Mouse (Mus musculus) ovary, postnatal 14 days (tissue): Measurements from ENCODE around the gene Olfr1234.

Experiments
- DNase-seq: peaks from one replicate; pipeline ENCODE4 v3.0.0; 2022; ENCODE audit warnings: low spot score

Olfr1234 gene

GRCm38 (mm10) chr2:89364765-89365164 lies at the start of gene Olfr1234:
Gene Olfr1234 (minus strand): TSS chr2:89364865.
- DNase-seq, result no peak

GRCm38 (mm10) chr2:89409576-89409975 lies 44.9 kb upstream of the Olfr1234 start, which contains the start of gene Olfr1238:
Gene Olfr1238 (minus strand): TSS chr2:89409676.
- no peak for DNase-seq

- no peak for DNase-seq
These were observed 36.2 kb upstream of the Olfr1234 start for GRCm38 (mm10) chr2:89400882-89401281.

GRCm38 (mm10) chr2:89342298-89342697 lies 22.4 kb downstream of the Olfr1234 start, which contains the start of gene Olfr1233:
Gene Olfr1233 (minus strand): TSS chr2:89342398.
- DNase-seq, result no peak

- DNase-seq, result no peak
These were observed 35.1 kb downstream of the Olfr1234 start, which contains the start of gene Olfr1232 for GRCm38 (mm10) chr2:89329575-89329974. Gene Olfr1232 (minus strand): TSS chr2:89329675.
